Mouse (Mus musculus) midbrain, embryonic 11.5 days (tissue): ENCODE data around the gene Ybx3. TPM values are rescaled to one million over a fixed set of nuclear protein-coding genes. Genes with fewer than 3 reads are reported as not detected.

ENCODE experiments used
- ATAC-seq: fragments of 200-750 bp; cut with Nextera tagmentation; 2 replicates; pipeline ENCODE4 v1.8.0; 2017; ENCODE audit warnings: moderate TSS enrichment, moderate library complexity; ENCODE audit not compliant: low FRiP score
- DNase-seq: peaks from one replicate; pipeline ENCODE4 v3.0.0; 2015; ENCODE audit warnings: low spot score; ENCODE audit errors: missing footprints
- H3K27ac ChIP-seq: fragments of 300-500 bp; sonication (generic); 2 replicates; pipeline ENCODE4 v1.5.1; 2014; ENCODE audit warnings: low read depth, low read length
- H3K27me3 ChIP-seq: fragments of 300-500 bp; sonication (generic); 2 replicates; pipeline ENCODE4 v1.6.1; 2014; ENCODE audit warnings: mild to moderate bottlenecking, low read length, moderate library complexity, mixed read lengths; ENCODE audit not compliant: control insufficient read depth, insufficient read depth
- H3K36me3 ChIP-seq: fragments of 300-500 bp; sonication (generic); 2 replicates; pipeline ENCODE4 v1.6.1; 2014; ENCODE audit warnings: mild to moderate bottlenecking, low read length, moderate library complexity, mixed read lengths; ENCODE audit not compliant: control insufficient read depth, insufficient read depth
- H3K4me1 ChIP-seq: fragments of 300-500 bp; sonication (generic); 2 replicates; pipeline ENCODE4 v1.6.1; 2014; ENCODE audit warnings: low read length; ENCODE audit not compliant: control insufficient read depth, insufficient read depth
- H3K4me2 ChIP-seq: fragments of 300-500 bp; sonication (generic); 2 replicates; pipeline ENCODE4 v1.6.1; 2014; ENCODE audit warnings: mild to moderate bottlenecking, moderate library complexity
- H3K4me3 ChIP-seq: fragments of 300-500 bp; sonication (generic); 2 replicates; pipeline ENCODE4 v1.5.1; 2014; ENCODE audit warnings: low read depth, low read length
- H3K9ac ChIP-seq: fragments of 300-500 bp; sonication (generic); 2 replicates; pipeline ENCODE4 v1.6.1; 2014; ENCODE audit warnings: low read length
- H3K9me3 ChIP-seq: fragments of 300-500 bp; sonication (generic); 2 replicates; pipeline ENCODE4 v1.6.1; 2016; ENCODE audit warnings: low read length; ENCODE audit not compliant: control insufficient read depth
- WGBS: fragments of 180-500 bp; shearing (Covaris S2); extraction: QIAGEN DNeasy Blood & Tissue Kit; methylation state at CpG from one replicate; pipeline ENCODE4 v1.1.7; 2014; 5-methylcytosine and 5-hydroxymethylcytosine counted together
- polyA plus RNA-seq: library from polyadenylated mRNA; unstranded; fragments of >200 nt; fragmentation: Nextera tagmentation; extraction: Ambion mirVana; gene quantifications from 2 replicates; pipeline ENCODE4 v1.2.1, GENCODE M21; 2014

Gene Ybx3
- polyA plus RNA-seq, 1 experiment from 2014 or later, result 38.6 TPM

DNA sequence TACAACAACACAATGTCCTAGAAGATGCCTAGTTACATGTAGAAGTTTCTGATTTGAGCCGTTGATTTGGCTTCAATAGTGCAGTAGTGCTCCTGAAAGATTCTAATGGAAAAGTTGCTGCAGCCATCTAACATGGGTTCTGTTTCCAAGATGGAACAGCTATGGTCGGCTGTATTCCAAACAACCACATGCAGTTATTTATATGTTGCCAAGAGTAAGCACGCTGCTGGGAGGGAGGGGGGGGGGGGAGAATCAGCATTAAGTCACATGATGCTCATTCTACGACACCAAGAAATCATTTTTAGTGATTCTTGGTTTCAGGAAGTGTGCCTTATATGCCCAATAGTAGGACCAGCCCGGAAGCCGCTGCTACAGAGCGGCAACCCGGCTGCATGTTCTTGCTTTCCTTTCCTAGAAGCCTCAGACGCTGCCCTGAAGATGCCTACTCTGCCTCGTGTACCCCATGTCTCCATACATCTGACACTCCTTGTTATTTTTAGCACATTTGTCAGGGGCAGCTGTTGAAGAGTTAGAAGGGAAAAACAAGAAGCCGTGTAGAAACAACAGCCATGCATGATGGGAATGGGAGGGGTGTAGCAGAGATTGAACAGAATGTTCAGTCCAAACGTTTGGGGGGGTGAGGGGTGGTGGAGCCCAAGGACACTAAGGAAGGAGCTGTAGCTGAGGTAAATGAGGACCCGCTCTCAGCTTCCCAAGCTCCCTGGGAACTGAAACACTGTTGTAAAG, 13.5 kb downstream of the Ybx3 start:
- H3K4me2 ChIP-seq, result no peak overlapping the region
- H3K9ac ChIP-seq, result no peak overlapping the region
- H3K4me3 ChIP-seq, result no peak overlapping the region
- H3K4me1 ChIP-seq, result no peaks in the 10 kb centered on the region
- DNase-seq, result no peak
- ATAC-seq, result no peak
- WGBS, result 91% methylated on average over 13 of the region's 13 CpGs
- H3K27ac ChIP-seq, result no peak overlapping the region
- H3K27me3 ChIP-seq, result no peaks in the 10 kb centered on the region
- H3K9me3 ChIP-seq, result no peaks in the 10 kb centered on the region
- H3K36me3 ChIP-seq, result peaks cover 11% of the 10 kb centered on the region; the same call in 1 of the 2 replicates

DNA sequence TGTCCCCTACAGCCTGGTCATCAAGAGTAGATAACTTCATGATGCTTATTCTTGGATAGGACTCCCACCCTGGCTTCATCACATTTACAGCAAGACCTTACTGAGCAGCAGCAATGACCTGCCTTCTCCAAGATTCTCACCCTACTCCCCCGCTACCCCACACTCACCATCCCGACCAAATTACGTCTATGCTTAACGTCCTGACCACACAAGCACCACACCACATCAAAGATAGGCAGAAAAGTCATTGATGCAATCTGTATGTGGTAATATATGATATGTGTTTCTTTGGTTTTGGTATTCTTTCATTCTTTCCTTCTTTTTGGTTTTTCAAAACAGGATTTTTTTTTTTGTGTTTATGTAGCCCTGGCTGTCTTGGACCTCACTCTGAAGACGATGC, 15.1 kb downstream of the Ybx3 start:
- no peaks in the 10 kb centered on the region for H3K27me3 ChIP-seq
- no peak overlapping the region for H3K27ac ChIP-seq
- WGBS, result 96% methylated on average over 5 of the region's 5 CpGs
- ATAC-seq (no peak), DNase-seq (no peak)
- H3K4me1 ChIP-seq, result no peaks in the 10 kb centered on the region
- no peaks in the 10 kb centered on the region for H3K9me3 ChIP-seq
- H3K4me2 ChIP-seq, result no peak overlapping the region
- no peak overlapping the region for H3K4me3 ChIP-seq
- peaks cover 11% of the 10 kb centered on the region; the same call in 1 of the 2 replicates for H3K36me3 ChIP-seq
- H3K9ac ChIP-seq, result no peak overlapping the region

DNA sequence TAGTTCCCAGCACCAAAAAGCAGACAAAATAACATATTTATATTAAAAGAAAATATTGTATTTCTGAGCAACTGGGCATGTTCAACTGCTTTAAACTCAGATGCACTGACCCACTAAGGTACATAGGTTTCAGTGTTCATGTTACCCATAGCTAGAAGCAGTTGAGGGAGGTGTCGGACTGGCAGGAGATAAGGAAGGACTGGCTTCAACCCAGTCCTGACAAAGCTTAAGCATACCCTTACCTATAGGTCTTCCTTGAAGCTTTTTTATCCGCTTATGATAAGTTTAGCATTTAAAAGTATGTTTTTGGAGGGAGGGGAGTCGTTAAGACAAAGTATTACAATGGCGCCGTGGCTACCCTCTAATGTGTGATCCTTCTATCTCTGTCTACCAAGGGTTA, 17.5 kb downstream of the Ybx3 start:
- DNase-seq, result no peak
- ATAC-seq, result no peak
- Histone ChIP-seq H3K36me3 (peaks cover 14% of the 10 kb centered on the region), H3K4me1 (no peaks in the 10 kb centered on the region), H3K9me3 (no peaks in the 10 kb centered on the region), H3K27me3 (no peaks in the 10 kb centered on the region), H3K4me2 (no peak overlapping the region), H3K27ac (no peak overlapping the region), H3K4me3 (no peak overlapping the region), H3K9ac (no peak overlapping the region)
- WGBS, result 93% methylated on average over 5 of the region's 5 CpGs

DNA sequence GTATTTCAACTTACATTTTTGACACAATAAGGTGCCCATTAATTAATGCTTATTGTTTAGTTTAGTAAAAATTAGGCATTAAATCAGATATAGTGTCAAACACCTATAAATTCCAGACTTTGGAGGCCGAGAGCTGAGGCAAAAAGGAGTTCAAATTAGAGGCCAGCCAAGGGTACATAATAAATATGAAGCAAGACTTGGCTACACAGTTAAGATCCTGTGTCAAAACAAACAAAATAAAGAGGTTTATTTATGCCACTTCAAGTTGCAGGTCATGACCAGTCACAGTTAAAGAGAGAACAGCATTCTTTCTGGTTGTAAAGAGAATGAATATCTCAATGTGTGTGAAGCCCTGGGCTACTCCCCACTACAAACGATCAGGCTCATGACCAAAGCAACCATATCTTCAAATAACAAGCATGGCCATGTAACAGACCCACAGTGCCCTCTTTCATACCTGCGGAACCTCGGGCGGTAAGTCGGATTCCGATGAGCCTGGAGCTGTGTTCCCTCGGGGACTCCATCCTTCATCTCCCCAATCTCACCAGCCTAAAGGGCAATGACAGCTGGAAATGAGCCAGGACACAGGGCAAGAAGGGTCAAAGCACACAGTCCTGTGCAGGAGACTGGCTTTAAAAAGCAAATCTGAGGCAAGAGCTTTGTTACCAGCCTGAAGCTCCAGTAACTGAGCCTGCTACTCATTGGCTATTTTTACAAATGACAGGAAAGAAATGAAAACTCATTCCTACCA, 18.2 kb downstream of the Ybx3 start:
- no peaks in the 10 kb centered on the region for H3K4me1 ChIP-seq
- ATAC-seq, result no peak
- no peak overlapping the region for H3K9ac ChIP-seq
- DNase-seq, result peak; percentile 53
- peaks cover 9% of the 10 kb centered on the region for H3K36me3 ChIP-seq
- H3K27me3 ChIP-seq, result no peaks in the 10 kb centered on the region
- H3K27ac ChIP-seq, result no peak overlapping the region
- H3K9me3 ChIP-seq, result no peaks in the 10 kb centered on the region
- WGBS, result 91% methylated on average over 8 of the region's 8 CpGs
- no peak overlapping the region for H3K4me3 ChIP-seq
- no peak overlapping the region for H3K4me2 ChIP-seq

DNA sequence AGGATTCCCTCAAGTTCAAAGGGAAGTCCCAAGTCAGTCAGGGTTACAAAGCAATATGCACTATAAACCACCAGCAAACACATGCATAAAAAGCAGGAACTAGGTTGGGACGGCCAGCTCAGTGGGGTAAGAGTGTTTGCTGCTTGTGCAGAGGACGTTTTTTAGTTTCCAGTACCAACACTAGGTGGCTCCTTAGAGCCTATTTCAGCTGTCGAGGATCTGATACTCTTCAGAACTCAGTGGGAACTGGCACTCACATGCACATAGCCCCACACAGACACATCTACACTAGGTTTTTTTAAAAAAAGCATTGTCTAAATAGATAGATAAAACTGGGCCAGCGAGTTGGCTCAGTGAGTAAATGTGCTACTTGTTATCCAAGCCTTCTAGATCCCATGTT, 21.2 kb downstream of the Ybx3 start:
- no peaks in the 10 kb centered on the region for H3K4me1 ChIP-seq
- H3K4me2 ChIP-seq, result no peak overlapping the region
- no peak overlapping the region for H3K27ac ChIP-seq
- no peak overlapping the region for H3K9ac ChIP-seq
- peak; percentile 71 for DNase-seq
- peak; percentile 50; the same call in 1 of the 2 replicates for ATAC-seq
- WGBS, result 50% methylated on average over 4 of the region's 4 CpGs
- H3K4me3 ChIP-seq, result no peak overlapping the region
- peaks cover 7% of the 10 kb centered on the region for H3K36me3 ChIP-seq
- no peaks in the 10 kb centered on the region for H3K9me3 ChIP-seq
- H3K27me3 ChIP-seq, result no peaks in the 10 kb centered on the region

DNA sequence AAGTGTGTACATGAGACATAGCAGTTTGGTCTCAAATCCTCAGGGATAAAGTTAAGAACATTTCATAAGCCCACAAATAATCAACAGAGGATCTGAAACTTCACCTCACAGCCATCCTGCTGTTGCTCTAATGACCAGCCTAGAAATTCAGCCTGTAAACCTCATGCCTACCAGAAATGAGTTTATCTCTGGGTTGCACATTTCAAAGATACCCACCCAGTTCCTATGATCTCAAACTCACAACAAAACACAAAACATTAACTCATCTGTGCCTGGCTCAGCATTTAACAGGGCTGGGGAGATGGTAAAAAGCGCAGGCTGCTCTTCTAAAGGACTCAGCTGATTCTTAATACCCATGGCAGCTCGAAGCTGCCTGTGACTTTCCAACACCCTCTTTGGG, 23.9 kb downstream of the Ybx3 start:
- H3K4me1 ChIP-seq, result no peaks in the 10 kb centered on the region
- no peak overlapping the region for H3K27ac ChIP-seq
- H3K4me2 ChIP-seq, result no peak overlapping the region
- H3K9ac ChIP-seq, result no peak overlapping the region
- H3K27me3 ChIP-seq, result no peaks in the 10 kb centered on the region
- WGBS, result 88% methylated on average over 2 of the region's 2 CpGs
- DNase-seq (no peak), ATAC-seq (no peak)
- no peak overlapping the region for H3K4me3 ChIP-seq
- no peaks in the 10 kb centered on the region for H3K9me3 ChIP-seq
- H3K36me3 ChIP-seq, result peaks cover 7% of the 10 kb centered on the region

DNA sequence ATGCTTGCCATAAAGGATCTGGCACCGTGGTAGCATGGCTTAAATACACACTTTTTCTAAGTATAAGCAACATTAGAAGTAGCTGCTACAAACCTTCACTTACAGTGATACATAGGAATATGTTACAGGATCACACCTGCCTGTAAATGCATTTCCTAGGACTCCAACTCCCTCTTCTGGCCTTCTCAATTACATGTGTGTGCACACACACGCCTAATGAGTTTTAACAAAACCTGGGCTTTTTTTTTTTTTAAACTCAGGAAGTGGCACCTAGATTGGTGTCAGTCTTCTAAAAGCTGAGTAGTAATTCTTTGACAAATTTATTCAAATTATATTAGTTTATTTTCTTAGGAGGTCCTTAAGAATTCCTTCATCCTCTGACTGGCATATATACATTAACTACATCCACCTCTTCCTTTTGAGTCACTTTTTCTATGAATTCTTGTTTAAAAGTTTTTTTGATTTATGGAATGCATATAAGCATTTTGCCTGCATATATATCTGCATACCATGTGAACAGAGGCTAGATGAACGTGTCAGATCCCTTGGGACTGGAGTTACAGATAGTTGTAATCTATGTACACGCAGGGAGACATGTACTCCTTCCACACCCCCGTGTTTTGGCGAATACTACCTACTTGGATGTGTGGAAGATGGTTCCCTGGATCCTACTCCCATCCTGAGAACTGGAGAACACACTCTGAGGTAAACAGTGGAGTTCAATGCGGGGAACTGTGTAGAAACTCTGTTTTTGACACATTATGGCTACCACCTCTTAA, 25.1 kb downstream of the Ybx3 start:
- H3K9me3 ChIP-seq, result no peaks in the 10 kb centered on the region
- ATAC-seq, result no peak
- 83% methylated on average over 7 of the region's 7 CpGs for WGBS
- DNase-seq, result no peak
- H3K4me1 ChIP-seq, result no peaks in the 10 kb centered on the region
- H3K27ac ChIP-seq, result no peak overlapping the region
- no peak overlapping the region for H3K9ac ChIP-seq
- no peaks in the 10 kb centered on the region for H3K27me3 ChIP-seq
- H3K36me3 ChIP-seq, result peaks cover 6% of the 10 kb centered on the region
- no peak overlapping the region for H3K4me2 ChIP-seq
- H3K4me3 ChIP-seq, result no peak overlapping the region

DNA sequence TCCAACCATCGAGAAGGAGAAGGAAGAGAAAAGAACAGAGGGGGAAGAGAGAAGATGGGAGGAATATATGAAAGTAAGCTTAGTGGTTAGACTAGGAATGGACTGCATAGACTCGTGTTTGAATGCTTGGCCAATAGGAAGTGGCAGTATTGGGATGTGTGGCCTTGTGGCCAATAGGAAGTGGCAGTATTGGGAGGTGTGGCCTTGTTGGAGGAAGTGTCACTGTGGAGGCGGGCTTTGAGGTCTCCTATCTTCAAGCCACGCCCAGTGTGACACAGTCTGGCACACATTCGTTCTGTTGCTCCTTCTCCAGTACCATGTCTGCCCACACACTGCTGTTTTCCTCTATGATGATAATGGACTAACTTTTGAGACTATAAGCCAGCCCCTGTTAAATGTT, 27.6 kb downstream of the Ybx3 start:
- ATAC-seq (peak; percentile 55), DNase-seq (no peak)
- H3K27me3 ChIP-seq, result no peaks in the 10 kb centered on the region
- H3K4me1 ChIP-seq, result no peaks in the 10 kb centered on the region
- H3K9ac ChIP-seq, result no peak overlapping the region
- H3K27ac ChIP-seq, result no peak overlapping the region
- no peak overlapping the region for H3K4me2 ChIP-seq
- H3K9me3 ChIP-seq, result no peaks in the 10 kb centered on the region
- H3K36me3 ChIP-seq, result no peaks in the 10 kb centered on the region
- H3K4me3 ChIP-seq, result no peak overlapping the region
- WGBS, result 77% methylated on average over 5 of the region's 5 CpGs

DNA sequence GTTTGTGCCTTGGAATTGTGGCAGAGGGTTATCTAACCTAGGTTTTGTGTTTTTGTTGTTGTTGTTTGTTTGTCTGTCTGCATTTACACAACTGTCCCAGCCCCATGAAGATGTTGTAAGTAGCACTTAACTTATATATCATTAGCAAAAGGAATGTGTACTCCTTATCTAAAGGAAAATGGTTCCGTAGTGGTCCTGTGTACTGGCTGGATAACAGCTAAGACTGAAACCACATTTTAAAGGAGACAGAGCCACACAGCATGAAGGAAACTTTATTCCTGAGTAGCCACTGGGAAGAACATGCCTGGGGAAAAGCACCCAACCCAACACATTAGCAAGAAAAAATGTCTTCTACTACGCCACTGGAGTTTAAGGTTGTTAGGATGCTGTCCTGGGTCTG, 28.7 kb downstream of the Ybx3 start:
- H3K4me2 ChIP-seq, result no peak overlapping the region
- H3K4me1 ChIP-seq, result no peaks in the 10 kb centered on the region
- H3K9me3 ChIP-seq, result no peaks in the 10 kb centered on the region
- H3K9ac ChIP-seq, result no peak overlapping the region
- ATAC-seq (no peak), DNase-seq (no peak)
- 87% methylated on average over 2 of the region's 2 CpGs for WGBS
- H3K27me3 ChIP-seq, result no peaks in the 10 kb centered on the region
- no peaks in the 10 kb centered on the region for H3K36me3 ChIP-seq
- no peak overlapping the region for H3K27ac ChIP-seq
- H3K4me3 ChIP-seq, result no peak overlapping the region
